Mouse (Mus musculus) kidney, adult 18-20 months (tissue): ENCODE data around the gene Trpm3.
"Not testable (repeated sequence)": the region's sequence is repeated elsewhere in the genome, so short reads cannot be mapped to it uniquely, and the experiment has no call there.

Experiments
- DNase-seq: peaks from one replicate; pipeline ENCODE4 v3.0.0; 2021

Gene Trpm3

GRCm38 (mm10) chr19:22780192-22780843 is 641.5 kb downstream of the Trpm3 start:
- DNase-seq = no peak

GRCm38 (mm10) chr19:22781579-22781978 is 642.7 kb downstream of the Trpm3 start:
- no peak for DNase-seq

- no peak for DNase-seq
These were observed 644.9 kb downstream of the Trpm3 start for GRCm38 (mm10) chr19:22783745-22784144.

GRCm38 (mm10) chr19:22789753-22790152 is 650.9 kb downstream of the Trpm3 start:
- DNase-seq = no peak

- no peak for DNase-seq
These were observed 658.1 kb downstream of the Trpm3 start for GRCm38 (mm10) chr19:22796996-22797395.

GRCm38 (mm10) chr19:22800471-22800870 is 661.6 kb downstream of the Trpm3 start:
- no peak for DNase-seq

GRCm38 (mm10) chr19:22803396-22803795 is 664.5 kb downstream of the Trpm3 start:
- no peak for DNase-seq

- no peak for DNase-seq
These were observed 665.5 kb downstream of the Trpm3 start for GRCm38 (mm10) chr19:22804311-22804710.

- no peak for DNase-seq
These were observed 671.4 kb downstream of the Trpm3 start for GRCm38 (mm10) chr19:22810247-22810646.

- no peak for DNase-seq
These were observed 682.9 kb downstream of the Trpm3 start for GRCm38 (mm10) chr19:22821741-22822140.

- no peak for DNase-seq
These were observed 684.7 kb downstream of the Trpm3 start for GRCm38 (mm10) chr19:22823491-22823981.

GRCm38 (mm10) chr19:22825812-22826211 is 687.0 kb downstream of the Trpm3 start:
- no peak for DNase-seq

- DNase-seq = no peak
These were observed 689.4 kb downstream of the Trpm3 start for GRCm38 (mm10) chr19:22828198-22828742.

GRCm38 (mm10) chr19:22841081-22842040 is 702.5 kb downstream of the Trpm3 start:
- DNase-seq = no peak

- DNase-seq = no peak
These were observed 703.9 kb downstream of the Trpm3 start for GRCm38 (mm10) chr19:22842697-22843096.

- DNase-seq = no peak
These were observed 708.9 kb downstream of the Trpm3 start for GRCm38 (mm10) chr19:22847696-22848095.

GRCm38 (mm10) chr19:22848251-22848650 is 709.4 kb downstream of the Trpm3 start:
- DNase-seq = no peak

GRCm38 (mm10) chr19:22848783-22849576 is 710.1 kb downstream of the Trpm3 start:
- no peak for DNase-seq

- DNase-seq = not testable (repeated sequence)
These were observed 712.6 kb downstream of the Trpm3 start for GRCm38 (mm10) chr19:22851423-22851822.

GRCm38 (mm10) chr19:22859644-22860043 is 720.8 kb downstream of the Trpm3 start:
- DNase-seq = no peak

GRCm38 (mm10) chr19:22867456-22867855 is 728.6 kb downstream of the Trpm3 start:
- no peak for DNase-seq

- no peak for DNase-seq
These were observed 731.0 kb downstream of the Trpm3 start for GRCm38 (mm10) chr19:22869853-22870252.

GRCm38 (mm10) chr19:22872456-22872855 is 733.6 kb downstream of the Trpm3 start:
- DNase-seq = no peak
